Mouse (Mus musculus) urinary bladder, postnatal 25 days (tissue): Measurements from ENCODE around the gene Tex52.
A peak's percentile ranks its signal among the peaks of the same experiment; 100 is the strongest.

Experiments used
- DNase-seq: peaks from one replicate; pipeline ENCODE4 v3.0.0; 2022; ENCODE audit warnings: low spot score

Tex52 gene

DNA sequence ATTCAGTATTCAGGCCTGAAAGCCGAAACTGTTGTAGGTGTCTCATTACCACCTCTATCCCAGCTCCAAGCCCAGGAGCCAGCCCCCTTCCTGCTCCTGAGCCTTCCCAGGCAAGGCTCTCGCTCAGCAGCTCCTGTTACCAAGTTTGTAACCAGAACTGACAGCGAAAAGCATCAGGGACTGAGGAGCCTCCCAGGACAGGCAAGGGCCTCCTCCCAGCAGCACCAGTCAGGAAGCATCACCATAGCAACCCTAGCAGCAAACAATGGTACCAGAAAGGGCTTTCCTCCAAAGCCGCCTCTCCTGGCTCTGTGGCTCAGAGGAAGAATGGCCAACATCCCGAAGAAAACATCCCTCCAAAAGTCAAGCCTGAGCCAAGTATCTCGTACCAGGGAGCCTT lies at the start of gene Tex52, which contains the start of gene Gm44596:
Gene Tex52 (plus strand): TSS at position 265 of the 400 bp plus-strand sequence.
Gene Gm44596 (plus strand): TSS at position 312 of the 400 bp plus-strand sequence.
- no peak for DNase-seq

DNA sequence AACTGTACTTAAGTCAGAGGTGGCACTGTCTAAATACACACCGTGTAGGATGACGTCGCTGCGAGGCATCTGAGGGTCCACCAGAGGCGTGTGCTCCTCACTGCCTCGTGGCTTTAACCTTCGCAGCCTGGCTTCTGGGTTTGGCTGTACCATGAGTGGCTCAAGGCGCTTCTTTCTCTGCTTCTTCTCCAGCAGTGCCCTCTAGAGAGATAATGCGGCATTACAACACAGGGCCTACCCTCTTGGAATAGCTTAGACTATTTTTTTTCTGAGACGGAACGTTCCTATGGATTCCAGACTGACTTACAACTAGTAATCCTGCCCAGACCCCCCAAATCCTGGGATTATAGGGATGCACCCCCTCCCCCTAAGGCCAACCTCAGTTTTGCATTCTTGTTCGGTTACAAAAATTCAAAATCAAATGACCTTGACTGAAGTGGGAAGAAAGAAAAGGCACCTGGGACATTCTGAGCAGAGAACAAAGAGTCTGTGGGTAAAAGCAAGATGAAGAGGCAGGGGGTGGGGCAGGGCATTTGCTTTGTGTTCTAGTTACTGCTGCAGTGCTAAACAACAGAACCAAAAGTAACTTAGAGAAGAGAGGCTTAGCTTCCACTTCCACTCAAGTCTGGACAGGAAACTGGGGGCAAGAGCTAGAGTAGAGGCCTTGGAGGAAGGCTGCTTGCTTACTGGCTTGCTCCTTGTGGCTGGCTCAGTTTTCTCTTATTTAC lies 40.7 kb upstream of the Tex52 start:
- peak; percentile 68 for DNase-seq

GRCm38 (mm10) chr6:128337467-128337866 lies 37.8 kb upstream of the Tex52 start:
- DNase-seq: no peak

DNA sequence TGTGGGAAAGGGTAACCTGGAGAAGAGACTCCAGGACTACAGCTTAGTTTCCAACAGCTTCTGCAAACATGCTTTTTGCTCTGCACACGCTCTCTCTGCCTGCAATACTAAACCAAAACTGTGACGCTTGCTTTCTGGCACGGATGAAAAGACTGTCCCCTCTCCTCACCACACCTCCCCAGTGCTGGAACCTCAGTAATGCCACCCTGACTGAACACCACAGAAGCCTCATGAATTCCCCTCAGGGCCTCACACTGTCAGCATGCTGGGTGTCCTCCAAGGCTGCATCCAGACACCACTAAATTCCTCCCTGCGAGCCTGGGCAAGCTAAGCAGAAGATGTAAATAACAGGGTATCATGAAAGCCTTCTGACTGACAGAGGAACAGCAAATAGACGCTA lies 36.4 kb upstream of the Tex52 start:
- DNase-seq: no peak

DNA sequence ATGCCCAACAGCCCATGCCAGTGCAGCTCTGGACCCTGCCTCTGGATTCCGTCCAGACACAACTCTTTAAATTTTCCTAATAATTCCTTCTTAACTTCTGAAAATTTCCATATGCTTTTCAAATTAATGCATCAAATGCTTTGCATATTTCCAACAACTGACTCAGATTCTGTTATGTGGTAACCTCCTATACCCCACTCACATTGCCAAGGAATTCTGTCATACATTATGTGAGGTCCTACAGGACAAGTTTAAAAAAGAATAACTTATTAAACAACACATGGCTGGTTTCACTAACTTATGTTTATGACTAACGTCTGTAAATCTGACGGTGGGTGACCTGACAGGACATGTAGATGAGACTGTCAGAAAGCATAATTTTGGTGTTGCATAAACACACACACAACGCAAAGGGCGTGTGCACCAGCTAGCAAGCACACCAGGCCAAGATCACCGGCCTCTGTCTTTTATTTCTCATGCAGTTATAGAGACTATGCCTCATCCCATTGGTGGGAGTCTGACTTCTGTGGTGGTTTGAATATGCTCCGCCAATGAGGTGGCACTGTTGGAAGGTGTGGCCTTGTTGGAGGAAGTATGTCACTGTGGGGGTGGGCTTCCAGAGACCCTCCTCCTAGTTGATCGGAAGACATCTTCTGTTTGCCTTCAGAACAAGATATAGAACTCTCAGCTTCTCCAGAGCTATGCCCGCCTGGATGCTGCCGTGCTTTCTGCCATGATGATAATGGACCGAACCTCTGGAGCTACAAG lies 33.1 kb upstream of the Tex52 start:
- no peak for DNase-seq

DNA sequence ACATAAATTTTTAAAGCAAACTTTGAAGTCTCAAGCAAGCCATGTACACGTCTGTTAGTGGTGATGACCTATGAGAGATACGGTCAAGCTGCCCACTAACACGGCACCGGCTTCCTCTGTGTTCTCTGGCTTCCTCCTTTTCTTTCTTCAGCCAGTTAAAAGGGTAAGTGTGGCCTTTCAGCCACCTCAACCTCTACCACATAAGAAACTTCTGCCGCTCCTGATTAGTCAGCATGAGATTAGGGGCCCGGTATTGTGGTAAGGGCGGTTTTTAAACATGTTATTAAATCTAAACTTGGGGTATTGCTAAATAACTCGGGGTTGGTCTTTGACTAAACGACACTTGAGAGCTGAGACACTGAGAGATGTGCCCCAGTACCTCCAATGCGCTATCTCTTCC lies 29.6 kb upstream of the Tex52 start:
- DNase-seq: no peak

DNA sequence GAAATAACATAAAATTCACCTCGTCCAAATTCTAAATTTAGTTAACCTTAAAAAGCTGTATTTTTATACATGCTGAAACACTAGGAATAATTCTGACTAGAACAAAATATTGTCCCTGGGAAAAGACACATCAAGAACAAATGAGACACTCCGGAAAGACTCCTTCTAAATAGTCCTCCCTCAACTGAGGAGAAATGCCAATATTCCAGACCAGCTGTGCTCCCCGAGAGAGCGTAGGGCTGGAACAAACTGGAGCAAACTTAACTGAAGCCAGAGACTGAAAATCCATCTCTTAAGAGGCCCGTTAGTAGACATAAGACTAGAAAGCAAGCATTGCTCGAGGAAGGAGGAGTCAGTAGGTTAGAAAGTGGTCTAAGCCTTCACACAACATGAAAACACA lies 28.5 kb upstream of the Tex52 start:
- DNase-seq: no peak

GRCm38 (mm10) chr6:128349711-128350110 lies 25.5 kb upstream of the Tex52 start:
- no peak for DNase-seq

DNA sequence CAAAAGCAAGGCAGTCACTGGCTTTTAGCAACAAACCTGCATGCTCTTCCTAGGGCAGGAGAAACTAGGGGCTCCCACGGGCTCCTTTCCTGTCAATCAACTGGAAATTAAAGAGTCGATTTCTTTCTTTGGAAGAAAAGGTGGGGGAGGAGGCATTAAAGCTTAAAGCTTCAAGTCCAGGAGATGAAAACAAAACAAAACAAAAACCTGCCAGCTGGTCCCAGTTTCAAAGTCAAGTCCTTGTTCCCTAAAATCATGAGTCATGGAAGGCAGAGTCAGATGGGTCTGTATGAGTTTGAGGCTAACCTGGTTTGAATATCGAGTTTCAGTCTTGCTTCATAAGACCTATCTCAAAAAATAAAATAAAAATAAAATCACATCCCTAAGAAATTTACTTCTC lies 21.1 kb upstream of the Tex52 start:
- DNase-seq: no peak

GRCm38 (mm10) chr6:128355201-128355681 lies 20.0 kb upstream of the Tex52 start:
- peak; percentile 34 for DNase-seq

- DNase-seq: peak; percentile 92
Observed at GRCm38 (mm10) chr6:128355726-128356416, 19.4 kb upstream of the Tex52 start, which contains the start of gene Tulp3. TSS of gene Tulp3 (minus strand) at chr6:128355851.

- DNase-seq: peak; percentile 59
Observed at GRCm38 (mm10) chr6:128358999-128359398, 16.3 kb upstream of the Tex52 start.

DNA sequence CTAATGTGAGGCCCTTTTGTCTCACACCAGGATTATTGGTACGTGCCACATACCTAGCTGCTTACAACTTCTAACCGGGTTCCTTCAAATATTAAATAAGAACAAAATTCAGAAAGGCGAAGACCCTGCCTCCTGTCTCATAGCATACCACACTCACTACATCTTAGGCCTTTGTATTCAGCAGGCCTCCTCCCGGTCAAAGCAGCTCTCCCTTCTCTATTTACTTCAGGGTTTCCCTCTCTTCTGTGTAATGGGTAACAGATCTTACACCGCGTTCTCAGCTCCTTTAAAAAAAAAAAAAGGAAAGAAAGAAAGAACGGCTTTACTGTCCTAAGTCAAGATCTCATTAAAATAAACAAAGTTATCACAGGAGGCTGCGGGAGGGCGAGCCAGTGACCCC lies 13.4 kb upstream of the Tex52 start:
- no peak for DNase-seq

DNA sequence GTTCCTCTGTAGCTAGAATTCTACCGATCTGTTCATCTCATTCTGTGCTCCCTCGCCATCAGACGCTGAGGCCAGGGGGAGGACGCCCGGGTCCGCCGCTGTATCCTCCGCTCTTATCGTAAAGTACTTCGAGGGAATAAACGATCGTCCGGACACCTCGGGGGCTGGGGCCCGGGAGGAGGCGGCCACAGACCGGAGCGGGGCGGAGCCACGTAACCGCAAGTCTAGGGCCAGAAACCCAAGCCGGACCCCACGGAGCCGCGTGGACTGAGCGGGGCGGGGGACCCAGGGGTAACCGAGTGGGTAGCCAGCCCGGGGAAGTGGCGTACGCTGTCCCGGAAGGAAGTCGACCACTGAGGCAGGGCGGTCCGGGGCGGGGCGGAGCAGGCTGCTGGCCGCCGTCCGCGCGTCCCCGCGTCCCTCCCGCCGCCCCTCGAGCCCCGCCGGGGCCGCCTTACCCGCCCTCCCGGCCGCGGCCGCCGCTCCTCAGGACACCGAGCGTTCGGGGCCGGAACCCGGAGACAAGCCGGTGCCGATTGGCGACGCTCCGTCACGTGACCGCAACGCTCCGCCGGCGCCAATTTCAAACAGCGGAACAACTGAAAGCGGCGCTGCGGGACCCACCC lies 12.8 kb upstream of the Tex52 start, which contains the start of the genes Rhno1 and Foxm1:
Gene Rhno1 (minus strand): TSS at position 531 of the 626 bp plus-strand sequence.
Gene Foxm1 (plus strand): TSS at position 587 of the 626 bp plus-strand sequence.
- peak; percentile 79 for DNase-seq

- no peak for DNase-seq
Observed at GRCm38 (mm10) chr6:128363007-128363825, 12.0 kb upstream of the Tex52 start.

- DNase-seq: no peak
Observed at GRCm38 (mm10) chr6:128364721-128365120, 10.5 kb upstream of the Tex52 start.

GRCm38 (mm10) chr6:128366466-128366865 lies 8.8 kb upstream of the Tex52 start:
- DNase-seq: no peak

GRCm38 (mm10) chr6:128370040-128370439 lies 5.2 kb upstream of the Tex52 start:
- DNase-seq: no peak

DNA sequence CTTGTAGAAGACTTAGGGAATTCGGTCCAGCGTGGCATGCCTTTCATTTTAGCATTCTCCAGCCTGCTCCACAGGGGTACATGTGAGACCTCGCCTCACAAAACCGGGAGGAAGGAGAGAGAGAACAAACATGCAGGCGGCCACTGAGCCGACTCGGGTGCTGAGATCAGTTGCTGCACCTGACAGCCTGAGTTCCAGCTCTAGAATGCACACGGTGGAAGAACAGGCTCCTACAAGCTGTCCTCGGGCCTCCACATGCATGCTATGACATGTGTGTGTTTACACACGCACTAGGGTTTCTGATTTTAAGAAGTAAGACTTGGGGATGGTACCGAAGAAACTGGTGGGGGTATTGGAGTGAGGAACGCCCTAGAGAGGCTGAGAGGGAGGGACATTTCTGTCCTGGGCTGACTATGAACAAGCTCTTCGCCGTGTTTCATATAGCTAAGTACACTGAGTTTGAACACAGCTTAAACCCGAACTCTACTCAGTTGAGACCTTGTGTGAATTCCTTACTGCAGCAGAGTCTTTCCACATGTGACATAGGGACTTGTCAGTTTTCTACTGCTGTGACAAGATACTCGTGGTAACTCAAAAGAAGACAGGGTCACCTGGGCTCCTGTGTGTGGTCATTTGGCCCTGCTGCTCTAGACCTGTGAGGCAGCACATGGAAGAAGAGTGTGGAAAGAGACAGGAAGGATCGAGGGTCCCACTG lies 1.3 kb downstream of the Tex52 start:
- DNase-seq: no peak

- no peak for DNase-seq
Observed at GRCm38 (mm10) chr6:128379636-128380035, 4.4 kb downstream of the Tex52 start.
